Mouse (Mus musculus): ENCODE data around the gene Nav2.

- TF ChIP-seq POLR2A (IDR thresholded peaks at IDR 0.05; ENCODE audit: borderline replicate concordance, extremely low read depth, insufficient read depth, insufficient read length, poor library complexity, severe bottlenecking) (no peak), CTCF (IDR thresholded peaks at IDR 0.05; ENCODE audit: borderline replicate concordance, extremely low read depth, insufficient read depth, insufficient read length) (no peak)
These were observed 501.7 kb downstream of the Nav2 start for GRCm38 (mm10) chr7:49410188-49410587.
